Mouse (Mus musculus) ES-Bruce4 (cell line): ENCODE results near the gene Pou6f2.

ENCODE experiments used
- CTCF ChIP-seq: IDR thresholded peaks from one replicate; pipeline ENCODE4 v1.8.1; 2011; ENCODE audit warnings: low read depth, low read length
- EP300 ChIP-seq: IDR thresholded peaks from 2 replicates; pipeline ENCODE4 v1.6.1; 2011; ENCODE audit warnings: low read depth, low read length; ENCODE audit not compliant: insufficient read depth

DNA sequence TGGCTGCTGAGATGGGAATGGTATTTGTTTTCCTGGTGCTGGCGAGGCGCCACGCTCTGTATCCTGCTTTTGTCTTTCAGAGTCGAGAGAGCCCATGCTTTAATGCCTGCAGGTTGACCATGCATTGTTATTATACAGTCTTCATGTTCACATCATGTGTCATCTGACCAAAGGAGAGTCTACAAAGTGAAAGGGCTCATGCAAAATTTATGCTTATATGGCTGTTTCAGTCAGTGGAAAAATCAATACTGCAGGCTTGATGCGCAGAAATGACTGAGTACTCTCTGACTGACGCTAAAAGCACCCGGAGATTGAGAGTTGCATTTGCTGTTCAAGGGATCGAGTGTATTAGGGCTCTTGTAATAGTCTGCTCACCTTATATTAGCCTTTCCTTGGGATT lies 74.1 kb downstream of the Pou6f2 start:
- TF ChIP-seq CTCF (no peak), EP300 (no peak)
